Mouse (Mus musculus): ENCODE measurements around the gene Jmjd8. TPM values are rescaled to one million over a fixed set of nuclear protein-coding genes. Genes with fewer than 3 reads are reported as not detected.
"Not testable (repeated sequence)": the region's sequence is repeated elsewhere in the genome, so short reads cannot be mapped to it uniquely, and the experiment has no call there.

The Jmjd8 gene
- 100 to 1,000 TPM in 1 of 2 experiments, 10 to 100 TPM in 1; 99.4 to 111 TPM for total RNA-seq (2021)
- polyA plus RNA-seq (2012; rRNA removed) = 99.1 and 121 TPM in 2 replicates
- long read RNA-seq, transcript Jmjd8-205 (9 exons, 2,268 nt) = major isoform, 45 of 71 reads
- long read RNA-seq, transcript Jmjd8-208 (9 exons, 1,951 nt) = minor isoform, 5 of 71 reads
- long read RNA-seq, partial matches to known transcripts = 5 of 71 reads
- long read RNA-seq, other reads (novel, unspliced or antisense) = 16 of 71 reads

- DNase-seq = peak; percentile 87
Measured at GRCm38 (mm10) chr17:25828712-25829557, at the start of gene Jmjd8. Gene Jmjd8, plus strand, starts transcription at chr17:25828867.

- DNase-seq = no peak
Measured at GRCm38 (mm10) chr17:25781339-25781738, 47.3 kb upstream of the Jmjd8 start.

DNA sequence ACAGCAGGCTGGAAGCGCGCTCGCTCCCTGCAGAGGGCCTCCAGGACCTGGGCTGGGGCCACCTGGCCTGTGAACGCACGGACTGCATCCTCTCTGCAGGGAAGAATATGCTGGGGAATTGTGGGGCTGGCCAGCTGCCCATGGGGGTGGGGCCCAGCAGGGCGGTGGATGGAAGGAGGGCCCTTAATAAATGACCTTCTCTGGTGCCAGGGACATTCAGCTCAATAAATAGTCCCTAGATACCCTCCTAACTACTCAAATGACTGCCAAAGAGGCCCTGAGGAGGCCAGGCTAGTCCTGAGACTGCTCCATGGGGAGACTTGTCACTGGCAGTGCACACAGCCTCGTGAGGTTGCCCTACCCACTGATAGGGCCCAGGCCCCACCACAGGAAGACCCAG lies 45.6 kb upstream of the Jmjd8 start:
- peak; percentile 80 for DNase-seq

DNA sequence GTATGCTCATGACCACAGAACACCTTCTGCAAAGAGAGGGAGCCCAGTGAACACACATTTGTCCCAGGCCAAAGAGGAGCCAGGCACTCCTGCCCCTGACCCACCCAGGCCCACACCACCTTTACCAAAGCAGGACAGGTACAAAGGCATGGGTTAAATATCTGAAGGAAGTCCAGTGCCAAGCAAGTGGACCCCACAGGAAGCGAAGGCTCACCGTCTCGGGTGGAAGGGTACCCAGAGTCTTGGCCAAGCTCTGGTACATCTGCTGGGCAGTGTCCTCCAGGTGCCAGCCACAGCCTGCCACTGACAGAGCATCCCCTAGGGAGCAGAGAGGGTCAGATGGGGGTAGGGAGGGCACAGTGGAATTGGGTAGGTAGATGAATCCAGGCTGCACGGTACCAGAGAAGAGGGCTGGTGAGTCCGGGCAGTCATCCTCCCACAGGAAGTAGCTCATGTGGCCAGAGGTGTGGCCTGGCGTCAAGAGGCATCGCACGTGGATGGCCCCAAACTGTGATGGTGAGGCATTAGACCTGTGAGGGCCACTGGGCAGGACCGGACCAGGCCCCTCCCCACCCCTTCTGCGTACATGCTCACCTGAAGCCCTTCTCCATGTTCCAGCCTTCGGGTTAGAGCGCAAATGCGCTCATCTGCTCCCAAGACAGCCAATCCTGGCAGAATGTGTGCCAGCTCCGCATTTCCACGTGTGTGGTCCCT lies 44.6 kb upstream of the Jmjd8 start:
- DNase-seq = no peak

DNA sequence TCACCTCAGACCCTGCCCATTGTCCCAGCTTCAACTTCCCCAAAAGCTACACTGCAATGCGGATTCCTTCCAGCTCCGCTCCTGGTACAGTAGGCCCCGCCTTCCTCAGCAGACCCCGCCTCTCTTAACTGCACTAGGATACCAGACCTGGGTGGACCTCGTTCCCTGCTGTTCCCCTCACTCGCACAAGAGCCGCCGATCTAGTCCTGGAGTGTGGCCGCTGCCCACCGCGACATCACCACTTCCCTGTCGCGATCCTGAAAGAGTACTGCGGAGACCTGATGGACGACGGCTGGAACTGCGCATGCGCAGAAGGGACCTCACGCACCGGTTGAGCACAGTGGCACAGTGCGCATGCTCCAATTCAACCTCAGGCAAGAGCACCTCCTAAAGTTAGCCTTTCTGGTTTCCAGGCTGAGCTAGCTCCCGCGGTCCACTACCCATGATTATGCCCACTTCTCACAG lies 43.4 kb upstream of the Jmjd8 start, which contains the start of gene Haghl:
Haghl (minus strand) TSS at position 393 of the 465 bp plus-strand sequence.
- DNase-seq = peak; percentile 94

DNA sequence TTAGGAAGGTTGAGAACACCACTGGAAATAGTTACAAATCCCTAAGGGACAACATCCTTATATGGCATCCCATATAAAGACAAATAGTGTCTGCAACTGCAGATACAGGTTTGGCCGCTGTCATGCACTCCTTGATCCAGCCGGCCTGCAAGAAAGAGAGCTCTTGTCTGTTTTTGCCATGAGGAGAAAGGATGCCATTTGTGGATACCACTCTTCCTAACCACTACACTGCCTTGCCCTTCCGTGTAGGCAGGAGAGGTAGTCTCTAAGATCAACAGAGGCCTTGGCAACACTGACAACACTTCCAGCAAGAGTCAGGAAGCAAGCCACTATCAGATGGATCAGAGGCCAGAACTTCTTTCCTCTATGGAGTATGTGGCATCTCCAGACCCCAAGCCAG lies 42.4 kb upstream of the Jmjd8 start, which contains the start of gene Ccdc78:
Ccdc78 (plus strand) TSS at position 301 of the 400 bp plus-strand sequence.
- DNase-seq = no peak

DNA sequence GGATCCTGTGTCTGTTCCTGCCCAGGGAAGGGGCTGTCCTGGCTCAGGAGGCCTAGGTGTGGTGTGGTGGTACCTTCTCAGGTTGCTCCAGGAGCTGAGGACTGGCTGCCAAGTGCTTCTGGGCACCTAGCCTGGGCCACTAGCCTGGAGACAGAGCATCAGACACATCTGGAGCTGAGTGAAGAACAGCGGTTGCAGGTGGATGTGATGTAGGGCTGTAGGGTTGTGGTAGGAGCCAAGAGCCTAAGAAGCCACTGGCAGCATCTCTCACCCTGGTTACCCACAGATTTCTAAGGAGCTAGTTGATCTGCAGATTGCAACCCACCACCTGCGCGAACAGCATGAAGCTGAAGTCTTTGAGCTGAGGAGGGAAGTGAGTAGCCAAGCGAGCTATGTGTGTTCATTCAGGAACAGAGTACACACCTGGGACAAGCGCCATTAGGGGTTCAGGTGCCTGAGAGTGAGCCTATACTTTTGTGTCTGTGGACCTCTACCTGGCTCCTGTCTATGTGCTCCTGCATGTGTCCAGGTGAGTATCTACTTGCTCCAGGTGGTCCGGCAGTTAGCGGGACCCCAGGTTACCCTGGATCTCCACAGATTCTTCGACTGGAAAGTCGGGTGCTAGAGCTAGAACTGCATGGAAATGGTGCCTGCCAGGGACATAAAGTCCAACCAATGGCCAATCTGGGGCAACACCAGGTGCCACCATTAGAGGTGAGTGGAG lies 41.7 kb upstream of the Jmjd8 start:
- no peak for DNase-seq

GRCm38 (mm10) chr17:25791320-25791842 lies 37.3 kb upstream of the Jmjd8 start:
- DNase-seq = no peak

- peak; percentile 90 for DNase-seq
Measured at GRCm38 (mm10) chr17:25791843-25792527, 36.7 kb upstream of the Jmjd8 start.

DNA sequence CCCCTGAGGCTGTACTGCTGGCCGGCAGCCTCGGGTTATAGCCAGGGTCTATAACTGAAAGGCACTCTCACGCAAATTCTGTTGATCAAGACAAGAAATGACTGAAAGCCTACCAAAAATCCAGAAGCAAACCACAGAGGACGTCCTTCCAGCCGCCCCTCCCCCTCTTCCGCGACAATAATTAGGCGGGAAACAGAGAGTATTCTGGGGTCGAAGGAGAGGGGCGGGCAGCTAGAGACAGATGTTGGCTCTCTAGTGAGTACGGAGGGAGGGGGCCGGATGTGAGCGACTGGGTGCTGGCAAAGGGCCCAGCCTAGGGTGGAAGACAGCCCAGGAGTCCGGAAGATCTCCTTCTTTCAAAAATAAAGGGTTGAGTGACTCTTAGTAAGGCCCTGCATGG lies 36.1 kb upstream of the Jmjd8 start, which contains the start of gene Fam173a:
Fam173a (minus strand) TSS at position 287 of the 400 bp plus-strand sequence.
- DNase-seq = peak; percentile 84

DNA sequence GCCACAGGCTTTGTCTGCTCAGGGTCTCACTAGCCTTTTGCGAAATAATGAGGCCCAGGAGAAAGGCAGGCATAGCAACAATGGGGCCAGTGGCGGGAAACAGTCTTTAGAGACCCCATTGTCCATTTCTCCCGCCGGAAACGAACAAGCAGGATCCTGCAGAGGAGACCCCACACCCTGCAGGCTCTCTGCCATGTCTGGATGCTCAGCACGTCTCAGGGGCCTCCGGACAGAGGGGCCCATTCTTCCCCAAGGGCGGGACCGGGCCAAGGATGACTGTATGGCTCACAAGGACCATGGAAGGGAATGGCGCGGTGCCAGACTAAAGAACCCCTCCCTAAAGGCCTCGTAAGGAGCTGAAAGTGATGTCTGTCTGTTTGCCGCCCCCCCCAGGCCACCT lies 34.5 kb upstream of the Jmjd8 start:
- no peak for DNase-seq

DNA sequence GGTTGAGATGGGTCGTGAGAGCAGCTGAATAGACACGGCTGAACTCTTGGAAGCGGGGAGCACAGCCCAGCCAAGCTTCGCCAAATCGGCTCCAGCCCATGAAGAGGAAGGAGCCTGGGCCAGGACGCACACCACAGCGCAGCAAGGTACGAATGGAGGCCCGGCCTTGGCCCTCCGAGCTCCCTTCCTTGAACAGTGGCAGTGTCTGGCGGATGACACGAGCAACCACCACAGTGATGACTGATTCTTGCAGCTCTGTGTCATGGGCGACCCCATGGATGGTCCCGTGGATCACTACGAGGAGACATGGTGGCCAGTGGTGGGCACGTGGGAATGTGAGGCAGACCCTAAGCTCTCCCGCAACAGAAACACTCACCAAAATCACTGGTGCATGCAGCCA lies 33.7 kb upstream of the Jmjd8 start:
- no peak for DNase-seq

GRCm38 (mm10) chr17:25795609-25796092 lies 33.0 kb upstream of the Jmjd8 start, which contains the start of gene AC134908.4:
Gene AC134908.4, minus strand, starts transcription at chr17:25795659.
- peak; percentile 49 for DNase-seq

- DNase-seq = peak; percentile 69
Measured at GRCm38 (mm10) chr17:25796211-25796771, 32.4 kb upstream of the Jmjd8 start.

- peak; percentile 95 for DNase-seq
Measured at GRCm38 (mm10) chr17:25796951-25797369, 31.7 kb upstream of the Jmjd8 start, which contains the start of gene Metrn. Gene Metrn, minus strand, starts transcription at chr17:25797136.

GRCm38 (mm10) chr17:25801029-25801428 lies 27.6 kb upstream of the Jmjd8 start:
- DNase-seq = peak; percentile 68

DNA sequence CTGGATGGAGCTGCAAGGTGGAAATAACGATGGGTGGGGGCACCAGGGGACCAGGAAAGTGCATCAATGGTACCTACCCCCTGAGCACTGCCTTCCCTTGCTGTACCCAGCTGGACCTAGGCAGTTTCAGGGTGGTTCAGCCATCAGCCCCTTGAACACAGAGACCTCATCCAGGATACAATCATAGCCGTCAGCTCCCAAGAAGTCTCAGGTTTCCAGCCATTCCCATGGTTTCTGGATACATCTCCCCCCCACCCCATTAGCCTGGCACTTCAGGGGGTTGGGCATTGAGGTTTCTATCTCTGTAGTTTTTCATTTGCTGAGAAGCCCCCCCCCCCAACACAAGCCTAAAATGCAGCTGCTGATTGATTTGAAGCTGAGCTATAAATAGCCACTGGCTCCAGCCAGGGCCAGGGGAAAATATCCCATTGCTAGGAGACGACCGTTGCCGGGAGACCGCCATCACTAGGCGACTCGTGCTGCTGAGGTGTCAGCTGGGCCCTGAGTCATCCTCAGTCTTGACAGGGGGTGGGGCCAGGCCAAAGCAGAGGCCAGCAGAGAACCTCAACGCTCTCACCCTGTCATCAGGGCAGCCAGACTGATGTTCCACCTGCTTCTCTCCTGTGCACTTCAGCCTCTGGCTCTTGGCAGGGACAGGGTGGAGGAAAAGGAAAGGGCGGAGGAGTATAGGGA lies 25.7 kb upstream of the Jmjd8 start:
- DNase-seq = peak; percentile 91

DNA sequence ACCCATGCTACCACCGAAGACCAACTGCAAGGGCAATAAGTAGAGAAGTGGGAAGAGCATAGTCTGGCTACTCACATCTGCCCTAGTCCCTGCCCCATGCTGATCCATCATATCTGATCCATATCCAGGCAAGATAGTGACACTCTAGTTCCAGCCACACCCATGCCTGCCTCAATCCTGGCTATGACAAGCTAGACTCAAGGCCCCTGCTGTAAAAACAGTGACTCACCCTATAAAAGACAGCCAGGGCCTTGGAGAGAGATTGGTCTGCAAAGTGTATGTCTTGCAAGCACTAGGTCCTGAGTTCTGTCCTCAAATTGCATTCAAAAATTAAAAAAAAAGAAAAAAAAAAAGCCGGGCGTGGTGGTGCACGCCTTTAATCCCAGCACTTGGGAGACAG lies 22.2 kb upstream of the Jmjd8 start:
- peak; percentile 81 for DNase-seq

- DNase-seq = not testable (repeated sequence)
Measured at GRCm38 (mm10) chr17:25807452-25807851, 21.2 kb upstream of the Jmjd8 start.
